Mouse (Mus musculus): ENCODE data around the gene Lig4.

Gene Lig4

GRCm38 (mm10) chr8:9929746-9930445, 47.6 kb downstream of the Lig4 start:
- peak; percentile 96 for ATAC-seq (ENCODE audit: low TSS enrichment)

Data from frontal cortex, adult (tissue).